Mouse (Mus musculus) hindbrain, postnatal 0 days (tissue): ENCODE measurements around the gene Angptl7. TPM values are rescaled to one million over a fixed set of nuclear protein-coding genes. Genes with fewer than 3 reads are reported as not detected.

Source experiments
- ATAC-seq: fragments of 200-750 bp; cut with Nextera tagmentation; 2 replicates; pipeline ENCODE4 v1.8.0; 2017; ENCODE audit warnings: mild to moderate bottlenecking, moderate TSS enrichment, moderate library complexity
- DNase-seq: peaks from one replicate; pipeline ENCODE4 v3.0.0-alpha.2; 2015; ENCODE audit warnings: low spot score
- H3K27ac ChIP-seq: fragments of 300-500 bp; sonication (generic); 2 replicates; pipeline ENCODE4 v1.5.1; 2014; ENCODE audit warnings: mild to moderate bottlenecking
- H3K27me3 ChIP-seq: fragments of 300-500 bp; sonication (generic); 2 replicates; pipeline ENCODE4 v1.6.1; 2014; ENCODE audit warnings: low read length, mixed read lengths; ENCODE audit not compliant: insufficient read depth
- H3K36me3 ChIP-seq: fragments of 300-500 bp; sonication (generic); 2 replicates; pipeline ENCODE4 v1.6.1; 2014; ENCODE audit warnings: low read length, mixed read lengths; ENCODE audit not compliant: insufficient read depth
- H3K4me1 ChIP-seq: fragments of 300-500 bp; sonication (generic); 2 replicates; pipeline ENCODE4 v1.6.1; 2014; ENCODE audit warnings: antibody characterized with exemption, low read length, mixed read lengths; ENCODE audit not compliant: insufficient read depth
- H3K4me2 ChIP-seq: fragments of 300-500 bp; sonication (generic); 2 replicates; pipeline ENCODE4 v1.6.1; 2014; ENCODE audit warnings: low read depth, mild to moderate bottlenecking, low read length, moderate library complexity, mixed read lengths
- H3K4me3 ChIP-seq: fragments of 300-500 bp; sonication (generic); 2 replicates; pipeline ENCODE4 v1.5.1; 2014; ENCODE audit warnings: low read length
- H3K9ac ChIP-seq: fragments of 300-500 bp; sonication (generic); replicated peaks from 2 replicates; pipeline ENCODE4 v1.6.1; 2014; ENCODE audit warnings: mild to moderate bottlenecking, low read length, moderate library complexity, mixed read lengths
- H3K9me3 ChIP-seq: fragments of 300-500 bp; sonication (generic); 2 replicates; pipeline ENCODE4 v1.6.1; 2016; ENCODE audit warnings: low read length, mixed read lengths
- CTCF ChIP-seq: IDR thresholded peaks from 2 replicates; pipeline ENCODE4 v1.5.1; 2016; ENCODE audit warnings: antibody characterized with exemption, control low read depth, low read depth
- WGBS: fragments of 180-500 bp; shearing (Covaris S2); extraction: QIAGEN DNeasy Blood & Tissue Kit; methylation state at CpG from one replicate; pipeline ENCODE4 v1.1.7; 2014; 5-methylcytosine and 5-hydroxymethylcytosine counted together
- polyA plus RNA-seq: library from polyadenylated mRNA; unstranded; fragments of >200 nt; fragmentation: Nextera tagmentation; extraction: Ambion mirVana; gene quantifications from 2 replicates; pipeline ENCODE4 v1.2.1, GENCODE M21; 2015
- total RNA-seq: library from RNA; depleted of rRNA; stranded (reverse); fragments of >200 nt; gene quantifications from 2 replicates; pipeline ENCODE4 v1.2.3, GENCODE M21; 2014

Angptl7 gene
- total and polyA plus RNA-seq, 2 experiments from 2014 or later: 0.21 to 0.31 TPM

GRCm38 (mm10) chr4:148530351-148530750 lies 30.1 kb upstream of the Angptl7 start:
- no peak overlapping the region for H3K4me2 ChIP-seq
- no peaks in the 10 kb centered on the region for H3K9me3 ChIP-seq
- no peaks in the 10 kb centered on the region for H3K4me1 ChIP-seq
- ATAC-seq (no peak), DNase-seq (no peak)
- no peak overlapping the region for H3K27ac ChIP-seq
- WGBS: 98% methylated on average over 5 of the region's 5 CpGs
- H3K27me3 ChIP-seq: no peaks in the 10 kb centered on the region
- TF ChIP-seq CTCF: no peak
- H3K9ac ChIP-seq: no peak overlapping the region
- no peak overlapping the region for H3K4me3 ChIP-seq
- H3K36me3 ChIP-seq: peaks cover 86% of the 10 kb centered on the region

- ATAC-seq (no peak), DNase-seq (no peak)
- 94% methylated on average over 10 of the region's 10 CpGs for WGBS
- H3K9me3 ChIP-seq: no peaks in the 10 kb centered on the region
- TF ChIP-seq CTCF: no peak
- no peaks in the 10 kb centered on the region for H3K4me1 ChIP-seq
- no peaks in the 10 kb centered on the region for H3K27me3 ChIP-seq
- H3K4me2 ChIP-seq: no peak overlapping the region
- peaks cover 73% of the 10 kb centered on the region for H3K36me3 ChIP-seq
- no peak overlapping the region for H3K27ac ChIP-seq
- no peak overlapping the region for H3K4me3 ChIP-seq
- no peak overlapping the region for H3K9ac ChIP-seq
These were observed 27.1 kb upstream of the Angptl7 start for GRCm38 (mm10) chr4:148527158-148527910.

GRCm38 (mm10) chr4:148523538-148523937 lies 23.3 kb upstream of the Angptl7 start:
- Histone ChIP-seq H3K27ac (peak overlapping the region; percentile 20; the same call in 1 of the 2 replicates), H3K36me3 (peaks cover 58% of the 10 kb centered on the region), H3K4me3 (no peak overlapping the region), H3K4me2 (no peak overlapping the region), H3K4me1 (no peaks in the 10 kb centered on the region), H3K9ac (no peak overlapping the region), H3K27me3 (no peaks in the 10 kb centered on the region), H3K9me3 (no peaks in the 10 kb centered on the region)
- WGBS: 82% methylated on average over 7 of the region's 7 CpGs
- DNase-seq (peak; percentile 37), ATAC-seq (no peak)
- TF ChIP-seq CTCF: no peak

GRCm38 (mm10) chr4:148518235-148518795 lies 18.1 kb upstream of the Angptl7 start:
- TF ChIP-seq CTCF: no peak
- WGBS: 20% methylated on average over 5 of the region's 5 CpGs
- Histone ChIP-seq H3K27me3 (no peaks in the 10 kb centered on the region), H3K4me3 (no peak overlapping the region), H3K4me2 (no peak overlapping the region), H3K36me3 (peaks cover 44% of the 10 kb centered on the region), H3K4me1 (no peaks in the 10 kb centered on the region), H3K9ac (peak overlapping the region; percentile 13; the same call in 1 of the 2 replicates), H3K27ac (peak overlapping the region; percentile 43; the same call in 1 of the 2 replicates), H3K9me3 (no peaks in the 10 kb centered on the region)
- peak; percentile 78 for ATAC-seq
- peak; percentile 23 for DNase-seq

- TF ChIP-seq CTCF: no peak
- H3K27me3 ChIP-seq: no peaks in the 10 kb centered on the region
- peak overlapping the region; percentile 13; the same call in 1 of the 2 replicates for H3K9ac ChIP-seq
- peak overlapping the region; percentile 43; the same call in 1 of the 2 replicates for H3K27ac ChIP-seq
- peaks cover 45% of the 10 kb centered on the region for H3K36me3 ChIP-seq
- H3K4me1 ChIP-seq: no peaks in the 10 kb centered on the region
- H3K4me2 ChIP-seq: no peak overlapping the region
- ATAC-seq: no peak
- DNase-seq: no peak
- WGBS: 49% methylated on average over 4 of the region's 4 CpGs
- H3K9me3 ChIP-seq: no peaks in the 10 kb centered on the region
- H3K4me3 ChIP-seq: no peak overlapping the region
These were observed 17.5 kb upstream of the Angptl7 start for GRCm38 (mm10) chr4:148517809-148518208.

GRCm38 (mm10) chr4:148515313-148515712 lies 15.1 kb upstream of the Angptl7 start:
- DNase-seq: peak; percentile 14
- no peak overlapping the region for H3K27ac ChIP-seq
- peak; percentile 33 for TF ChIP-seq CTCF
- no peak overlapping the region for H3K4me3 ChIP-seq
- peaks cover 41% of the 10 kb centered on the region for H3K36me3 ChIP-seq
- no peak overlapping the region for H3K4me2 ChIP-seq
- no peak overlapping the region for H3K9ac ChIP-seq
- no peaks in the 10 kb centered on the region for H3K4me1 ChIP-seq
- 97% methylated on average over 2 of the region's 2 CpGs for WGBS
- ATAC-seq: no peak
- no peaks in the 10 kb centered on the region for H3K27me3 ChIP-seq
- no peaks in the 10 kb centered on the region for H3K9me3 ChIP-seq
